Mouse (Mus musculus) limb, embryonic 10.5 days (tissue): ENCODE data around the gene 4930564D02Rik. TPM values are rescaled to one million over a fixed set of nuclear protein-coding genes. Genes with fewer than 3 reads are reported as not detected.
A peak's percentile ranks its signal among the peaks of the same experiment; 100 is the strongest.

ENCODE experiments used
- DNase-seq: peaks from one replicate; pipeline ENCODE4 v3.0.0-alpha.2; 2017; ENCODE audit warnings: low spot score
- H3K27ac ChIP-seq: fragments of 300-500 bp; sonication (generic); 2 replicates; pipeline ENCODE4 v1.5.1; 2016; ENCODE audit warnings: mild to moderate bottlenecking
- H3K27me3 ChIP-seq: fragments of 300-500 bp; sonication (generic); 2 replicates; pipeline ENCODE4 v1.6.1; 2016; ENCODE audit warnings: low read depth, mild to moderate bottlenecking; ENCODE audit not compliant: poor library complexity, severe bottlenecking
- H3K36me3 ChIP-seq: fragments of 300-500 bp; sonication (generic); 2 replicates; pipeline ENCODE4 v1.6.1; 2016; ENCODE audit warnings: mild to moderate bottlenecking, moderate library complexity
- H3K4me1 ChIP-seq: fragments of 300-500 bp; sonication (generic); 2 replicates; pipeline ENCODE4 v1.6.1; 2016
- H3K4me3 ChIP-seq: fragments of 300-500 bp; sonication (generic); 2 replicates; pipeline ENCODE4 v1.5.1; 2016; ENCODE audit warnings: mild to moderate bottlenecking, moderate library complexity
- H3K9me3 ChIP-seq: fragments of 300-500 bp; sonication (generic); replicated peaks from 2 replicates; pipeline ENCODE4 v1.6.1; 2016; ENCODE audit warnings: mild to moderate bottlenecking
- WGBS: fragments of 180-500 bp; shearing (Covaris S2); methylation state at CpG from one replicate; pipeline ENCODE4 v1.1.7; 2016; 5-methylcytosine and 5-hydroxymethylcytosine counted together
- polyA plus RNA-seq: library from polyadenylated mRNA; unstranded; fragments of >200 nt; fragmentation: Nextera tagmentation; extraction: Ambion mirVana; gene quantifications from 2 replicates; pipeline ENCODE4 v1.2.1, GENCODE M21; 2016

4930564D02Rik gene
- polyA plus RNA-seq, 1 experiment from 2014 or later = not detected

GRCm38 (mm10) chr3:105095026-105095425 lies 28.4 kb downstream of the 4930564D02Rik start:
- H3K27me3 ChIP-seq = no peaks in the 10 kb centered on the region
- H3K36me3 ChIP-seq = no peaks in the 10 kb centered on the region
- DNase-seq = no peak
- no peak overlapping the region for H3K4me3 ChIP-seq
- H3K4me1 ChIP-seq = peaks cover 25% of the 10 kb centered on the region
- H3K27ac ChIP-seq = no peak overlapping the region
- H3K9me3 ChIP-seq = no peaks in the 10 kb centered on the region
- 83% methylated on average over 5 of the region's 5 CpGs for WGBS

GRCm38 (mm10) chr3:105097581-105097980 lies 30.9 kb downstream of the 4930564D02Rik start:
- H3K4me3 ChIP-seq = no peak overlapping the region
- peaks cover 23% of the 10 kb centered on the region for H3K4me1 ChIP-seq
- 81% methylated on average over 4 of the region's 4 CpGs for WGBS
- H3K36me3 ChIP-seq = no peaks in the 10 kb centered on the region
- H3K27ac ChIP-seq = no peak overlapping the region
- H3K9me3 ChIP-seq = no peaks in the 10 kb centered on the region
- DNase-seq = no peak
- H3K27me3 ChIP-seq = no peaks in the 10 kb centered on the region

- Histone ChIP-seq H3K4me1 (peaks cover 10% of the 10 kb centered on the region), H3K4me3 (no peak overlapping the region), H3K9me3 (no peaks in the 10 kb centered on the region), H3K27ac (no peak overlapping the region), H3K27me3 (no peaks in the 10 kb centered on the region), H3K36me3 (no peaks in the 10 kb centered on the region)
- no peak for DNase-seq
- WGBS = 48% methylated on average over 15 of the region's 15 CpGs
These were observed 33.1 kb downstream of the 4930564D02Rik start for GRCm38 (mm10) chr3:105099526-105100269.

- no peaks in the 10 kb centered on the region for H3K9me3 ChIP-seq
- H3K36me3 ChIP-seq = no peaks in the 10 kb centered on the region
- no peaks in the 10 kb centered on the region for H3K27me3 ChIP-seq
- no peak for DNase-seq
- H3K4me3 ChIP-seq = no peak overlapping the region
- H3K27ac ChIP-seq = no peak overlapping the region
- 78% methylated on average over 4 of the region's 4 CpGs for WGBS
- peaks cover 10% of the 10 kb centered on the region for H3K4me1 ChIP-seq
These were observed 33.6 kb downstream of the 4930564D02Rik start for GRCm38 (mm10) chr3:105100270-105100589.

- no peak for DNase-seq
- 89% methylated on average over 4 of the region's 4 CpGs for WGBS
- no peaks in the 10 kb centered on the region for H3K9me3 ChIP-seq
These were observed 39.2 kb downstream of the 4930564D02Rik start for GRCm38 (mm10) chr3:105105827-105106226.

GRCm38 (mm10) chr3:105113859-105114258 lies 47.2 kb downstream of the 4930564D02Rik start:
- 91% methylated on average over 4 of the region's 4 CpGs for WGBS
- Histone ChIP-seq H3K4me3 (no peak overlapping the region), H3K27ac (no peak overlapping the region), H3K9me3 (no peaks in the 10 kb centered on the region), H3K4me1 (peaks cover 8% of the 10 kb centered on the region), H3K27me3 (0 out of 2 replicates have a peak, but pooled peaks cover 3% of the 10 kb centered on the region), H3K36me3 (no peaks in the 10 kb centered on the region)
- no peak for DNase-seq

More at GRCm38 (mm10) chr3:105105827-105106226, 39.2 kb downstream of the 4930564D02Rik start:
- no peaks in the 10 kb centered on the region for H3K27me3 ChIP-seq
- H3K4me1 ChIP-seq = no peaks in the 10 kb centered on the region
- H3K36me3 ChIP-seq = no peaks in the 10 kb centered on the region
- H3K4me3 ChIP-seq = no peak overlapping the region
- no peak overlapping the region for H3K27ac ChIP-seq

- Histone ChIP-seq H3K9me3 (no peaks in the 10 kb centered on the region), H3K4me1 (peaks cover 8% of the 10 kb centered on the region), H3K36me3 (no peaks in the 10 kb centered on the region), H3K27me3 (0 out of 2 replicates have a peak, but pooled peaks cover 3% of the 10 kb centered on the region), H3K4me3 (no peak overlapping the region), H3K27ac (no peak overlapping the region)
- 22% methylated on average over 2 of the region's 2 CpGs for WGBS
- peak; percentile 70 for DNase-seq
These were observed 47.6 kb downstream of the 4930564D02Rik start for GRCm38 (mm10) chr3:105114269-105114668.

GRCm38 (mm10) chr3:105116596-105116995 lies 50.0 kb downstream of the 4930564D02Rik start:
- WGBS = 91% methylated on average over 4 of the region's 4 CpGs
- DNase-seq = no peak
- Histone ChIP-seq H3K27ac (no peak overlapping the region), H3K4me3 (no peak overlapping the region), H3K9me3 (no peaks in the 10 kb centered on the region), H3K36me3 (no peaks in the 10 kb centered on the region), H3K27me3 (0 out of 2 replicates have a peak, but pooled peaks cover 3% of the 10 kb centered on the region), H3K4me1 (peaks cover 8% of the 10 kb centered on the region)

- no peak overlapping the region for H3K4me3 ChIP-seq
- WGBS = 85% methylated on average over 3 of the region's 3 CpGs
- no peaks in the 10 kb centered on the region for H3K27me3 ChIP-seq
- DNase-seq = no peak
- no peak overlapping the region for H3K27ac ChIP-seq
- peaks cover 11% of the 10 kb centered on the region for H3K4me1 ChIP-seq
- H3K36me3 ChIP-seq = no peaks in the 10 kb centered on the region
- H3K9me3 ChIP-seq = no peaks in the 10 kb centered on the region
These were observed 57.1 kb downstream of the 4930564D02Rik start for GRCm38 (mm10) chr3:105123776-105124175.

GRCm38 (mm10) chr3:105127881-105128280 lies 61.2 kb downstream of the 4930564D02Rik start:
- H3K27me3 ChIP-seq = no peaks in the 10 kb centered on the region
- H3K4me1 ChIP-seq = peaks cover 15% of the 10 kb centered on the region
- no peak for DNase-seq
- H3K36me3 ChIP-seq = no peaks in the 10 kb centered on the region
- no peaks in the 10 kb centered on the region for H3K9me3 ChIP-seq
- peak overlapping the region; percentile 66 for H3K27ac ChIP-seq
- H3K4me3 ChIP-seq = no peak overlapping the region
- WGBS = 57% methylated on average over 7 of the region's 7 CpGs

Other genes starting within 250 kb of the 4930564D02Rik start
- 53.4 and 71.0 TPM in 2 replicates for gene Mov10, start 248.3 kb upstream of the 4930564D02Rik start, polyA plus RNA-seq
- 25.8 and 31.0 TPM in 2 replicates for gene St7l, start 202.8 kb upstream of the 4930564D02Rik start, polyA plus RNA-seq
- 188 and 200 TPM in 2 replicates for gene Capza1, start 202.3 kb upstream of the 4930564D02Rik start, polyA plus RNA-seq
- gene Wnt2b, start 104.9 kb upstream of the 4930564D02Rik start, polyA plus RNA-seq = 0.28 and 0.39 TPM in 2 replicates
- gene Cttnbp2nl, start 13.7 kb upstream of the 4930564D02Rik start, polyA plus RNA-seq = 40.5 and 50.1 TPM in 2 replicates